Mouse (Mus musculus): Measurements from ENCODE around the gene Mob1a.

The Mob1a gene

DNA sequence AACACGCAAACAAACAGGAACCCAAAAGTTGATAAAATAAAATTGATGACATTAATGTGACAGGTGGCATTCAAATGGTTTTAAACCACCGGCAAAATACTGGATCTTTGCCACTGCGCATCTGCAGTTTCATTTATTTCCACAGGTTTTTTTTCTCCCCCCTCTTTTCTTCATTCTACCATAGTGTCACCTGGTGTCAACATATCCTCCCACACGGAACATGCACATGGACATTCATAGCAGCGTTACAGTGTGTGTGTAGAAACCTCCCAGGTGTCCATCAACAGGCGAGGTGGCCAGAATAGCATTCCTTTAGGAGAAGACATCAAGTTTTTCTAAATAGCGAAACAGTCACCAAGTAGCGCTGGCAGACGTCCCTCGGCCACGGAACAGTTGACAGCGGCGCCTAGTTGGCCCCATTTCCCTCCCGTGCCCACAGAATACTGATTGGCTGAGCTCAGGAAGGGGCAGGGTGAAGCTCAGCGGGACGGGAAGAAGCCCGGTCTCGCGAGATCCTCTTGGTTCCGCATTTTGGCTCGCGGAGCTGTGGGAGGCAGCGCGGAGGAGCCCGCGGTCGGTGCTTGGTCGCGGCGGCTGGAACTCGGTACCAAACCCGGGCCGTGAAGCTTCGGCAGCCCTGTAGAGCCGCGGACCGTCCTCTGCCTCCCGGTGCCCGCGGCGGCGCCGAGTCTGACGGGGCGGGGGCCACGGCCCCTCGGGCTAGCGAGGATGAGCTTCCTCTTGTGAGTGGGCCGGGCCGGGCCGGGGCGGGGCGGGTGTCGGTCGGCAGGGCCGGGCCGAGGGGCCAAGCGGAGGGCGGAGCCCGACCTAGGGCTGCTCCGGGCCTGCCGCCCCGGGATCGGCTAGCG, at the start of gene Mob1a, which contains the start of gene Mthfd2:
Mob1a (plus strand) TSS at position 492 of the 869 bp plus-strand sequence.
Mthfd2 (minus strand) TSS at position 384 of the 869 bp plus-strand sequence.
- ChIA-PET POLR2A (interaction anchor here (0.5 to 9.1 kb wide), 91 partner anchors 8 to 622 kb away, joined by 3 to 182 read pairs (median 4); partner anchors contain the start of genes Wbp1 (in 3 of the 4), Aup1 (in 2 of the 4), Dguok (in 2 of the 4) and Paip2b (in 2 of the 4)), CTCF (interaction anchor here (0.5 to 2.4 kb wide), 21 partner anchors 8 to 735 kb away, joined by 3 to 33 read pairs (median 4); partner anchors contain the start of gene Dctn1 (in 1 of the 4))

DNA sequence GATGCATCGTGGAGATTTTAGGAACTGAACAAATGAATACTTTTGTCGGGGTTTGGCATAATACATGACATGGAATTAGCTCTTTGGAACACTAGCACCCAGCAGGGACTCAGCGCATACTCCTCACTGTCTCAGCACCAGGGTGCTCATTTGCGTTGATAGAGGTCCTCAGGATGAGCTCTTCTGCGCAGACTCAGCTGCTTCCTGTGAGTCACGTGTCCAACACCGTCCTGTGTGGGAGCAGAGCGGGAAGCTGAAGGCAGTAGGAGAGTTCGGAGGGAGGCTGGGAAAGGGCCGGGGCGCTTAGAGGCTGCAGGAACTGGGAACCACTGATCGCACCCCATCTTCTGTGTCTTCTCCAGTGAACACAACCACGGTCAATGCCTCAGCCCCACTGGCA, 48.7 kb upstream of the Mob1a start:
- CTCF ChIA-PET: interaction anchor here (0.6 to 4.6 kb wide), 18 partner anchors 9 to 331 kb away, joined by 3 to 80 read pairs (median 5); partner anchors contain the start of genes Dctn1 (in 2 of the 4), Ccdc142 (in 1 of the 4) and Gm42688 (in 1 of the 4)
- POLR2A ChIA-PET: interaction anchor here in 3 of 4 experiments (0.8 to 2.5 kb wide), 21 partner anchors 9 to 281 kb away, joined by 3 to 16 read pairs (median 3); partner anchors contain the start of genes Dguok (in 1 of the 3) and Rtkn (in 1 of the 3)

DNA sequence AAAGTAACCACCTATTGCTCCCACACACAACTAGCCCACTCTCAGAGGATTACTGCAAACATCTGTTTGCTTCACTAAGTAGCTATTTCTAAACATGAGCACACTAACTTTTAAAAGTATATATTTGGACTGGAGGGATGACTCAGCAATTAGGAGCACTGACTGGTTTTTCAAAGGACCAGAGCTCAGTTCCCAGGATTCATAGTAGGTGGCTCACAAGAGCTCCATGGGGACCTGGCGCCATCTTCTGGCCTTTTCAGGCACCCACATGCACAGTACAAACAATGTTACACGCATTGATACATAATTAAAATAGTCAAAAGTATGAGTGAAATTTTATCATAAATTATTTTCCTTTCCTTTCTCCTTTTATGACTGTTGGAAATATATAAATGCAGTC, 46.9 kb upstream of the Mob1a start:
- CTCF ChIA-PET: interaction anchor here (0.6 to 4.6 kb wide), 66 partner anchors 8 to 576 kb away, joined by 3 to 80 read pairs (median 4); partner anchors contain the start of genes Ccdc142 (in 3 of the 4), Dctn1 (in 3 of the 4), Gm42688 (in 3 of the 4) and 1700003E16Rik (in 2 of the 4)
- POLR2A ChIA-PET: interaction anchor here (0.6 to 1.6 kb wide), 23 partner anchors 10 to 282 kb away, joined by 3 to 6 read pairs (median 3); partner anchors contain the start of genes 1700003E16Rik (in 1 of the 4), Ccdc142 (in 1 of the 4), Dctn1 (in 1 of the 4) and Gm42688 (in 1 of the 4)

GRCm38 (mm10) chr6:83280256-83280955, 45.4 kb upstream of the Mob1a start:
- ChIA-PET POLR2A (interaction anchor here in 3 of 4 experiments (0.6 to 1.0 kb wide), 7 partner anchors 13 to 159 kb away, joined by 3 to 5 read pairs (median 3); partner anchors contain the start of gene Wbp1 (in 1 of the 3)), CTCF (interaction anchor here (0.6 to 4.6 kb wide), 21 partner anchors 8 to 375 kb away, joined by 3 to 80 read pairs (median 6); partner anchors contain the start of genes Ccdc142 (in 1 of the 4), Dctn1 (in 1 of the 4) and Gm42688 (in 1 of the 4))

DNA sequence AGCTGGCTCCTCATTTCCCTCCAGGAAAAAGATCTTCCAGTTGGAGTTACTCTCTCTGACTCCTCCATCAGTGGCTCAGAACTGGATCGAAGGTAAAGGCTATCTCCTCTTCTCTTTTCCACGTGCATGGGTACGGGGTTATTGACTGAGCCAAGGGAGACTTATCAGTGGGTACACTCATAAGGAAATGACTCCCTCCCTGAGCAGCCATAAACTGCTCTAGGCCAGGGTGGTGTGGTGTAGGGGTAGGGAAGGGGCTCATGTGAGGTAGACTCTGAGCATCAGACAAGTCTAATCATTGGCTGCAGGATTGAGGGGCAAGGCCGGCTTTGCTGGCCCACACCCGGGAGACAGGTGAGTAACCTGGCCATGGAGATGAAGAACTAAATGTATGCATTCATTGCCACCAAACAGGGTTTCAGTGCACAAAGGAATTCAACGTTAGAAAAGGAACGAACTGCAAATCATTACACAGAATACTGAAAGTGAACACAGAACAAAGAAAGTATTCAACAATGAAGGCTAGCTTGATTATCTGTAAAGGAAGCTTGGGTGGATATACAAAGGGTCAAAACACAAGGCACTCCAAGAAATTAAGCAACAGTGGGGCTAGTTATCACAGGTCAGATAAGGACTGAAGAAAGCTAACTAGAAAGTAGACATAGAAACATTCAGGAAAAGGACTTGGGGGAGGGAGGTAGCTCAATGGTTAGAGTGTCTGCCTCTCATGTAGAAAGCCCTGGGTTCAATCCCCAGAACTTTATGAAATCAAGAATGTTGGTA, 25.2 kb upstream of the Mob1a start:
- ChIA-PET POLR2A (interaction anchor here in 1 of 4 experiments (1.2 to 3.1 kb wide), 5 partner anchors 9 to 87 kb away, joined by 3 to 17 read pairs (median 5); partner anchors contain the start of genes Mob1a and Mthfd2), CTCF (no interaction called here)

- POLR2A ChIA-PET: interaction anchor here in 3 of 4 experiments (0.6 to 6.6 kb wide), 6 partner anchors 11 to 238 kb away, joined by 3 to 60 read pairs (median 4); no protein-coding TSS in a partner anchor
- CTCF ChIA-PET: interaction anchor here in 1 of 4 experiments (0.6 kb wide), 1 partner anchor 23 kb away, joined by 3 read pairs; no protein-coding TSS in a partner anchor
These were observed 24.5 kb upstream of the Mob1a start for GRCm38 (mm10) chr6:83301294-83301693.

DNA sequence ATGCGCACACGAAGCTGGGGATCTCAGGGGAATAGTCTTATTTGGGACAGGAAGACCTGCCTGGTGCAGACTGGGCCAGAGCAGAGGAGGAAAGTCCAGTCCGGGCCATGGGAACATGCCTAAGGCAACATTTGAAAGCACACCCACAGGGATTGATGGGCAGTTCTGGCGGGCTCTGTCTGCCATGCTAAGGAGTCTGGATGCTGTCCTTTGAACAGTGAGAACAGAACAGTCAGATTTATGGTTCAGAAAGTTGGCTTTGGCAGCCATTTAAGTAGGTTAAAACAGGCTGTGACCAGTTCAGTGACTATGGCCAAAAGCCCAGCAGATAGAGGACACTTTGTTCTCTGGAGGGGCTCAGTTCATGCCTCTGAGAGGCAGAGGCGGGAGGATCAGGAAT, 23.6 kb upstream of the Mob1a start:
- ChIA-PET POLR2A (interaction anchor here (0.7 to 6.6 kb wide), 11 partner anchors 9 to 181 kb away, joined by 3 to 60 read pairs (median 4); partner anchors contain the start of genes Mob1a (in 1 of the 4), Mthfd2 (in 1 of the 4) and Wbp1 (in 1 of the 4)), CTCF (no interaction called here)

- ChIA-PET CTCF (interaction anchor here in 1 of 4 experiments (0.6 to 1.5 kb wide), 2 partner anchors 41 to 388 kb away, joined by 3 to 5 read pairs; no protein-coding TSS in a partner anchor), POLR2A (interaction anchor here in 3 of 4 experiments (0.6 to 10.4 kb wide), 7 partner anchors 8 to 255 kb away, joined by 3 to 155 read pairs (median 3); partner anchors contain the start of genes Mob1a (in 2 of the 3), Mthfd2 (in 2 of the 3), Aup1 (in 1 of the 3) and Dqx1 (in 1 of the 3))
These were observed 16.8 kb upstream of the Mob1a start for GRCm38 (mm10) chr6:83309017-83309416.

- CTCF ChIA-PET: no interaction called here
- POLR2A ChIA-PET: interaction anchor here in 2 of 4 experiments (0.5 to 10.4 kb wide), 7 partner anchors 9 to 152 kb away, joined by 3 to 155 read pairs (median 4); partner anchors contain the start of genes Mob1a (in 1 of the 2) and Mthfd2 (in 1 of the 2)
These were observed 14.6 kb upstream of the Mob1a start for GRCm38 (mm10) chr6:83311206-83311605.

GRCm38 (mm10) chr6:83312021-83312420, 13.8 kb upstream of the Mob1a start:
- ChIA-PET POLR2A (interaction anchor here in 3 of 4 experiments (0.5 to 10.4 kb wide), 10 partner anchors 10 to 197 kb away, joined by 3 to 155 read pairs (median 4); partner anchors contain the start of genes Mob1a (in 3 of the 3) and Mthfd2 (in 3 of the 3)), CTCF (interaction anchor here in 1 of 4 experiments (0.7 to 1.1 kb wide), 2 partner anchors 8 to 387 kb away, joined by 3 to 6 read pairs; no protein-coding TSS in a partner anchor)

DNA sequence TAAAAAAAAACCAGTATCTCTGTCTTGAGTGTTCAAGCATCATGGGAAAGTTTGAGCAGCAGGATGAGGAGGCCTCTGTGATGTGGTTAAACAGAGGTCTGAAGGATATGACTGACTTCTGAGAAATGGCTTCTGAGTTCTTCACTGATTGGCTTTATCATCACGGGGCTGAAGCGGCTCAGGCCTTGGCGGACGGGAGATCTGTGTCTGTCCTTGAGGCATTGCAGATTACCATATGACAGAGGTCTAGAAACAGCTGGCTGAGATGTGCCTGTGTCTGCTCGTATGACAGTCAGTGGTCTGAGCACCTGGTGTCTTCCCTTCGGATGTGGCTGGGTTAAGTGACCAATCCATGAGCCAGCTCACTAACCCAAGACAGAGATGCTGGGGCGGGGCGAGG, 13.3 kb upstream of the Mob1a start:
- ChIA-PET CTCF (interaction anchor here in 1 of 4 experiments (1.1 kb wide), 1 partner anchor 9 kb away, joined by 3 read pairs; no protein-coding TSS in a partner anchor), POLR2A (interaction anchor here in 3 of 4 experiments (0.5 to 10.4 kb wide), 12 partner anchors 8 to 198 kb away, joined by 3 to 155 read pairs (median 4); partner anchors contain the start of genes Mob1a (in 3 of the 3) and Mthfd2 (in 3 of the 3))

DNA sequence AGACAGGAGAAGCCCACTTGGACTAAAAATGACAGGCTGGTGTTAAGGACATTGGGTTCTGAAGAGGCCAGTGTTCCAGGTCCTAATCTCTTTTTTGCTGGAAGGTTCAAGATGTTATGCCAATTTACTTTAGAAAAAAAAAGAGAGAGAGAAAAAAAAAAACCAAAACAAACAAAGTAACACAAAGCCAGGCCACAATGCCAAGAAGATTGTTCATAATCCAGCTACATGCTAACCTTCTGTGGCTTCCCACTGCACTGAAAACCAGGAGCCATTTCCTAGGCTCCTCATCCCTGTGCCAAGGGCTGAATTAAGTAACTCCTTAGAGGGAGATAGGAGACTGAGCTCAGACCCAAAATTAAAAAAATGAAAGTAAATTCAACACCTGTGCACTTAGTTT, 10.5 kb upstream of the Mob1a start:
- POLR2A ChIA-PET: interaction anchor here in 2 of 4 experiments (0.6 to 10.4 kb wide), 11 partner anchors 9 to 191 kb away, joined by 3 to 182 read pairs (median 25); partner anchors contain the start of genes Mob1a (in 2 of the 2) and Mthfd2 (in 2 of the 2)
- CTCF ChIA-PET: interaction anchor here in 2 of 4 experiments (0.5 to 0.7 kb wide), 3 partner anchors 499 to 1953 kb away, joined by 3 to 6 read pairs (median 3); no protein-coding TSS in a partner anchor

DNA sequence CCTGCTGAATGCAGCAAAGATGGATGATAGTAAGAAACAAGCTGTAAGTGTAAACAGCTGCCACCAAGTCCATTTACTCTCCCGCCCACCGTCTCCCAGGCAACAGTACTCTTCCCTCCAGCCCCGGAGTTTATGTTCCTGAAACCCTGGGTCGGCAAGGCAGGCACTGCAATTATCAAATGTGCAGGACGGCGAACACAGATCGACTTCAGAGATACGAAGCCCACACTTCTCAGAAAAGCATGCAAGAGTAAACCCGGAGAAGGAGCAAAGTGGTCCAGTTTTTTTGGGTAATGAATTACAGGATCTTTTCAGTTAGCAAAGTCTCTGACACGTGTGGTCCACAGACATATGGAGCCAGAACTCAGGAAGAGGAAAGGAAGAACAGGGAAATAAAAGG, 9.8 kb upstream of the Mob1a start:
- CTCF ChIA-PET: interaction anchor here in 2 of 4 experiments (0.6 to 1.2 kb wide), 3 partner anchors 51 to 500 kb away, joined by 3 read pairs; no protein-coding TSS in a partner anchor
- POLR2A ChIA-PET: interaction anchor here in 2 of 4 experiments (1.1 to 10.4 kb wide), 10 partner anchors 8 to 92 kb away, joined by 3 to 182 read pairs (median 26); partner anchors contain the start of genes Mob1a (in 2 of the 2) and Mthfd2 (in 2 of the 2)

DNA sequence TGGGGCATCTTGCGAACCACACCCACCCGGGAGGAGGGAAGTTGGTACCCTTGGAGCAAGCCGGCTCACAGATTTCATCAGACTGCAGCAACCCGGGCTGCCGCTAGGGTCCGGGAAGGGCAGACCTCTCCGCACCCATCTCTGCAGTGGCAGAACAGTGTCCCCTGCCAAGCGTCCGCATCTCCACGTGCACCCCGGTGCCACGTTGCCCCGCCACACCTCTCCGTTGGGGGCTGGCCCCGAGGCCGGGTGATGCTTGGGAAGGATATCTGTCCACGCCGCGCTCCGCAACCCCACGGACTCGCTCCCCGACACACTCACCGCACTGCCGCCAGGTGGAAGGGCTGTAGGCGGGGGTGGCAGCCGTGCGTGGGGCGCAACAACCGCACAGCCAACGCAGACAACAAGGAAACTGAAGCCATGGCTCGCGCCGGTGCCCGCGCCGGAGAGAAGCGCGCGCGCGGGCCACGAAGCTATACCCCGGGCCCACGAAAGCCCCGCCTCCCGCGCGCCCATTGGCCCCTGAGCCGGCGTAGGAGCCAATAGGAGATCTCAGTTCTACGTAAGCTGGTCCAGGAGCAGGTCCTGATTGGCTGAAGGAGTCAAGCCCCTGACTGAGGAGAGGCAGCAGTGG, 8.6 kb upstream of the Mob1a start:
- ChIA-PET POLR2A (interaction anchor here (0.5 to 10.4 kb wide), 105 partner anchors 7 to 597 kb away, joined by 3 to 182 read pairs (median 4); partner anchors contain the start of genes Mob1a (in 4 of the 4), Mthfd2 (in 4 of the 4), Dguok (in 3 of the 4) and 1700003E16Rik (in 2 of the 4)), CTCF (interaction anchor here (0.5 to 2.1 kb wide), 22 partner anchors 9 to 759 kb away, joined by 3 to 33 read pairs (median 3); partner anchors contain the start of genes Mob1a (in 2 of the 4), Mthfd2 (in 2 of the 4), 1700003E16Rik (in 1 of the 4) and Dctn1 (in 1 of the 4))

DNA sequence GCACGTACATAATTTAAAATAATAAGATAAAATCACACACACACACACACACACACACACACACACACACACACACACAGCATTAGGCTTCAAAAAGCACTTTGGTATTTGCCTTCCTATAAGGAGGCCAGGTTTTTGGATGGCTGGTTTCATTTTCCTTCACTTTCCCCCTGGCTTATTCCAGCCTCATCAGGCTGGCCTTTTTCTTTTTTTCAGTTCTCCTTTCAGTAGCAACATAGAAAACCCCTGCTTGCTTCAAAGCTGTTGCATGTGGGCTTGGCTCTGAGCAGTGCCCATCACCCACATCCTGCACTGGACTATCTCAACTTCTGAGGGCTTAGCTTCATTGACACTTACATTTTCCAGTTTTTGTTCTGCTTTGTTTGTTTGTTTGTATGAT, 3.9 kb upstream of the Mob1a start:
- ChIA-PET POLR2A (interaction anchor here in 1 of 4 experiments (0.6 to 9.1 kb wide), 5 partner anchors 8 to 22 kb away, joined by 3 to 155 read pairs (median 3); no protein-coding TSS in a partner anchor), CTCF (no interaction called here)
